Mouse (Mus musculus) urinary bladder, postnatal 25 days (tissue): ENCODE results near the gene Cited2.

ENCODE experiments used
- DNase-seq: peaks from one replicate; pipeline ENCODE4 v3.0.0; 2022; ENCODE audit warnings: low spot score

Cited2 gene

GRCm38 (mm10) chr10:17723871-17724741 lies 1.1 kb downstream of the Cited2 start:
- DNase-seq: peak; percentile 69

GRCm38 (mm10) chr10:17725037-17725584 lies 2.1 kb downstream of the Cited2 start:
- no peak for DNase-seq

- DNase-seq: no peak
Measured at GRCm38 (mm10) chr10:17725644-17726372, 2.8 kb downstream of the Cited2 start.

- no peak for DNase-seq
Measured at GRCm38 (mm10) chr10:17726373-17726720, 3.3 kb downstream of the Cited2 start.

GRCm38 (mm10) chr10:17727161-17727925 lies 4.3 kb downstream of the Cited2 start:
- DNase-seq: peak; percentile 17

- DNase-seq: no peak
Measured at GRCm38 (mm10) chr10:17727926-17728279, 4.9 kb downstream of the Cited2 start.

- DNase-seq: no peak
Measured at GRCm38 (mm10) chr10:17728711-17729110, 5.7 kb downstream of the Cited2 start.

- no peak for DNase-seq
Measured at GRCm38 (mm10) chr10:17729476-17729875, 6.5 kb downstream of the Cited2 start.

GRCm38 (mm10) chr10:17733057-17733456 lies 10.0 kb downstream of the Cited2 start:
- DNase-seq: peak; percentile 71

- no peak for DNase-seq
Measured at GRCm38 (mm10) chr10:17742581-17742980, 19.6 kb downstream of the Cited2 start.

- DNase-seq: no peak
Measured at GRCm38 (mm10) chr10:17752478-17752877, 29.5 kb downstream of the Cited2 start.

- no peak for DNase-seq
Measured at GRCm38 (mm10) chr10:17759772-17760171, 36.8 kb downstream of the Cited2 start.

- no peak for DNase-seq
Measured at GRCm38 (mm10) chr10:17760750-17761613, 38.0 kb downstream of the Cited2 start.

- DNase-seq: no peak
Measured at GRCm38 (mm10) chr10:17761652-17762051, 38.6 kb downstream of the Cited2 start.

GRCm38 (mm10) chr10:17762946-17763345 lies 39.9 kb downstream of the Cited2 start:
- no peak for DNase-seq

GRCm38 (mm10) chr10:17769856-17770255 lies 46.8 kb downstream of the Cited2 start:
- no peak for DNase-seq

- no peak for DNase-seq
Measured at GRCm38 (mm10) chr10:17772364-17772763, 49.3 kb downstream of the Cited2 start.

GRCm38 (mm10) chr10:17774366-17774765 lies 51.3 kb downstream of the Cited2 start:
- DNase-seq: no peak

- no peak for DNase-seq
Measured at GRCm38 (mm10) chr10:17775079-17775478, 52.1 kb downstream of the Cited2 start.
